Mouse (Mus musculus) WW6 (cell line): ENCODE data around the gene Atp6ap1.
A peak's percentile ranks its signal among the peaks of the same experiment; 100 is the strongest.

Experiments
- DNase-seq: peaks from one replicate; pipeline ENCODE4 v3.0.0-alpha.2; 2013; ENCODE audit warnings: low read depth, low spot score

The Atp6ap1 gene

DNA sequence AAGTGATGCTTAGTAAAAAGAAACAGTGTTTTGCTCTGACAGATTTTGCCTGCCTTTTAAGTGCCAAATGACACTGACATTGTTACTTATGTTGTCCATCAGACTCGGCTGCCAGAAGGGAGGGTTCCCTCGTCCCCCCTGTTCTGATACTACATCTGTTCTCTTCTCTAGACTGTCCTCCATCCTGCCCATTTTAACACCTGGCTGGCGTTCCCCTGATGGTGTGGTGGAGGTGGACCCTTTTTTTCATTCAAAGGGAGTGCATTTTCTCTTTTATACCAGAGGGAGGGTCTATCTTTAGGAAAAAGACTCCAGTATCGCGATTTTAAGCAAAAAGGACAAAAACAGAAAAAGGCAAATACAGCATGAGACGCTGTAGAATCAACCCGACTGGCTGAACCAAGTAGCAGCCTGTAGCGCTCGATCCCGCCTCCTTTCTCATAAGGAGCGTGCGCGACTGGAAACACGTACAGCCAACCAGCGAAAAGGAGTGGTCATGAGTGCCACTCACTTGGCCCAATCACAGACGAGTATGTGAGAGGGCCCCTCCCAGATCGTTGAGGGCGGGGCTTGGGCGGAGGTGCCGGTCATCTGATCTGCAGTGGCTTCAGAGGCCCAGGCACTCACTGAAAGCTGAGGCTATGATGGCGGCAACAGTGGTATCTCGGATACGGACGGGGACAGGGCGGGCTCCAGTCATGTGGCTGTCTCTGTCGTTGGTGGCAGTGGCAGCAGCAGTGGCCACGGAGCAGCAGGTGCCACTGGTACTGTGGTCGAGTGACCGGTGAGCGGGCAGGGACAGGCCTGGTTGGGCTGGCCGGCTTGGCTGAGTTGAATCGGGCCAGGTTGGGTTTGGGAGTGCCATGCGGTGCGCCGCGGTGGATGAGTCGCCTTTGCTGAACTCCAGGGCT is at the start of gene Atp6ap1:
Gene Atp6ap1 (plus strand): TSS at position 560 of the 911 bp plus-strand sequence.
- peak; percentile 70 for DNase-seq

DNA sequence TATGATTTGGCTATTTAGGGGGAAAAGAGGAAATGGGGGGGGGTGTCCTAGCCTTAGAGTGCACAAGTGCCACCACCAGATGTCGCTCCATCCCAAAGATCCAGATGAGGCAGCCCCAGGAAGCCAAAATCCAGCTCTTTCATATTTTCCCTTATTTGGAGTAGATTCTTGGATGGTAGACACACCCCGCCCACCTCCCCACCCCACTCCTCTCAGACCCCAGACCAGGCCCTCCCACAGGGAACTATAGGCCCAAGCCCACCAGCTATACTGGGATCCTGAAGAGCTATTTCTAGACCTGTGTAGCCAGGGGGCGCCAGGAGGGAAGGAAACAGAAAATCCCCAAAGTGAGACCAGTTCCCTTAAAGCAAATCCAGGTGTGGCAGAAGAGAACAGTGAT is 48.2 kb upstream of the Atp6ap1 start:
- no peak for DNase-seq

DNA sequence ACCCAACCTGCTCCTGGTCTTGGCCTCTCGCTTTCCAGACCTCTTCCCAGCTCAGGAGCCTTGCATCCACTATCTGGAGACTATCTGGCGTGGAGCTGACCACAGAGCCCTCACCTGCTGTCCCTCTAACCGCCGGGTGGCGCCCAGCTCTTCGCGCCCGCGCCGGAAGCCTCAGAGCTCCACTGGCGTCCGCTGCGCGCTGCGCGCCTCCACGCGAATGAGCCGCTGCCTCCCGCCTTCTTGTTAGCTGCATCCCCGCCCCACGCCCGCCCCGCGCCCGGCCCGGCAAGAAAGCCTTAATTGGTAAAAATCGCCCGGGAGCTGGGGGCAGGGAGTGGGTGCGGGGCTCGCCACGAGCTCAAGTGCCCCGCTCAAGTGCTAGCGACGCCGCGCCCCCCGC is 47.3 kb upstream of the Atp6ap1 start, which contains the start of gene Flna:
Gene Flna (minus strand): TSS at position 206 of the 400 bp plus-strand sequence.
- no peak for DNase-seq

DNA sequence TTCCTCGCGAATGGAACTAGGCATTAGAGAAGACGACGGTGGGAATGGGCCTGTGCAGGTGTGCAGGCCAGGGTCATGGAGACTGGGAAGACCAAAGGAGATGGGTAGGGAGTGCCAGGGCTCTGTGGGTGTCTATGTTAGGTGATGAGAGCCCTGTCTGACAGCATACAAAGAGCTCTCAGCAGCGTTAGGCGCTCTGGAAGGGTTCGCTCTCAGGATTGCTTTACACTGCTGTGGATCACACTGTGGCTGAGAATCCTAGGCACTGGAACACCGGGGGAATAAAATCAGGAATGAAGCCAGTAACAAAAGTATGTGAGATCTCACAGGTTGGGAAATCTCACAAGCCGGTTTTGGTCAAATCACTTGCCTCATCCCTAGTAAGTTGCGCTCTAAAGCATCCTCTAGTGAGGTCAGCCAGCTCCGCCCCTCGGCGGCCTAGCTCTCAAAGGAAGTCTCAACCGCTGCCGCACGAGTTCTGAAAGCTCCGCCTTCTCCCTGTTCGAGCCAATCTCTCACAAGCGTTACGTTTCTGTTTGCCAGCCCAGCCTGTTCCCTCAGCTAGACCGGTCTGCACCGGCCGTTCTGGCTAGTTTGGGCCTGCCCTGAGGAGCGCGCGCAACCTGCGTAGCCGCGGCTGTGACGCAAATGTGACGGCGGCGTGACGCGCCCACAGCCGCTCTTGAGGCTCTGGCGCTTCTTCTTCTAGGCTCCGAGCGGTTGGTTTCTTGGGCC is 42.6 kb upstream of the Atp6ap1 start, which contains the start of gene Emd:
Gene Emd (plus strand): TSS at position 535 of the 735 bp plus-strand sequence.
- no peak for DNase-seq

DNA sequence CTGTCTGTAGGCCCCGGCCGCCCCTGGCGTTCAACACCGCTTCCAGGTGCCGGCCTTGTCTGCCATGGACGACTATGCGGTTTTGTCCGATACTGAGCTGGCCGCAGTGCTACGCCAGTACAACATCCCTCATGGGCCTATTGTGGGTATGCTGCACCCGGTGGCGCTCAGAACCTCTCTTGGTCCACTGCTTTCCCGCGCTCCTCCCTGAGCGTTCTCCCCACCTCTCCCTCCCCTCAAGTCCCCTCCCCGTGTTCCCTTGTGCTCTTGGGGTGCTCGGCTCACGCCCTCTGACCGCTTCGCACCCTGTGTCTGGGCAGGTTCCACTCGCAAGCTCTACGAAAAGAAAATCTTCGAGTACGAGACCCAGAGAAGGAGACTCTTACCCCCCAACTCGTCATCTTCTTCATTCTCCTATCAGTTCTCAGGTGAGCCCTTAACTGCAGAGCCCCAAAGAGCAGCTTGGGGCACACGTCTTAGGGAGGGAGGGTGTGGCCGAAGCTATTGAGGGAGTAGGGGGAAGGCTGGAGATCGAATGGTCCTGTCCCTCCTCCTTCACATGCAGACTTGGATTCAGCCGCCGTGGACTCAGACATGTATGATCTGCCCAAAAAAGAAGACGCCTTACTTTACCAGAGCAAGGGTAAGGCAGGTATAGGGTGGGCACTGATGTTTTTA is 41.9 kb upstream of the Atp6ap1 start:
- DNase-seq, result no peak

DNA sequence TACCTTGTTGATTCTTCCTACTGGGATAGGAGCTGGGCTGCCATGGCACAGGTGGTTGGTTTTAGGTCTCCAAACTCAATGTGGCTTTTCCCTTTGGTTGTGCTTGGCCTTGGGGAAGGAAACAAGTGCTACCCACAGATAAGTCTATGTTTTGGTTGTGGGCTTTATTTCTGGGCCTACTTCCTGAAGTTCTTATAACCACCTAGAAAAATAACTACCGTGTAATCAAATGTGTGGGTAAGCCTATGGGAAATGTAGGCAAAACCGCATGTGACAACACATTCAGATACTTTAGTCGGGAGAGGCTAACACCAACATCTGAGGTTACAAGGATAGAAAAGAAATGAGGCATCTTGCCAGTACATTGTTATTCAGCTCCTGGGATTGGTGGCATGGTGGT is 39.2 kb upstream of the Atp6ap1 start:
- no peak for DNase-seq

DNA sequence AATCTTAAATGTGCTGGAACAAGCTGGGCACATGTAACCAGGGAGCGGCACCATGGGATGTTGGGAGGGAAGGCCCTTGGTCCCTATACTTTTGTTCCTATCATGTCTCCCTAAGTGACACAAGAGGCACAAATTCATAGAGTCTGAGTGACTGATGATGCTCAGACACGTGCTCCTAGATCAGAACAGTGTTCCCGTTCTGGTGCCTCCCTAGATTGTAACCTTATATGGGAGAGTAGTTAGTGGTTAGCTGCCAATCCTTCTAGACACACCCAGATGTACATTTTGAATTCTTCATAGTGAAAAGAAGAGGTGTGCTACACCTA is 27.2 kb upstream of the Atp6ap1 start:
- no peak for DNase-seq

DNA sequence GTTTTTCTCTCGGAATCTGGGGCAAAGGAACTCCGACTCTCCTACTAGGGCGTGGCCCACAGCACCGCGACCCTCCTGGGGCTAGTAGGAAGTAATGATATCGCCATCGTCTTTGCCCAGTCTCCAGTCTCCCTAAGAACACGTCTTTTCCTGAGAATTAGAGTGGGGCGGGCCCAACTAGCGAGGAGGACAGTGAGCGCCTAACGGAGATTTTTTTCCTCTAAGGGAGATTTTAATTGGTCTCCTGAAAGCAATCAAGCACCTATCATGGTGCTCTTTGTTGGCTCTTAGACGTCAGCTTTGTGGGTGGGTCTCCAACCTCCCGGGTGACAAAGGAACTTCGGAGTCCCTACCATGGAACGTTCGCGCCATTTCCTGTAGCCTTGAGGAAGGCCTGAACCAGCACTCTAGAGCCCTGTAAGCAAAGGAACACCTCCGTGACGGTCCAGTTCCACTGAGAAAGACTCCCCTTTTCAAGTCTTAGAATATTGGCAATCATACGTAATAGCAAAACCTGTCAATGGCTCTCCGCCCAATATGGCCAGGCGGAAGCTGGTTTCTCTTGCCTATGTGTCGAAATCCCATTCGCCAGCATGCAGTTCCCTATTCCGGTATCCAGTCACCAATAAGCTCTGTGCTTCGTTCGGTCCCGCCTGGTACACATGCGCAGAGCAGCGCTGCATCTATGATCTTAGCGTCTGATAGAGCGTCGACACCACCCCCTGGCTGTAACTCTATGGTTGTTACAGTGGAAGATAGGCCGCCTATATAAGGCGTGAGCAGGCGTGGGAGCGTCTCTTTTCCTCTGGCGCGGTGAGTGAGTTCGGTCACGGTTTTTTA is 26.6 kb upstream of the Atp6ap1 start, which contains the start of gene Rpl10:
Gene Rpl10 (plus strand): TSS at position 751 of the 840 bp plus-strand sequence.
- DNase-seq, result no peak

DNA sequence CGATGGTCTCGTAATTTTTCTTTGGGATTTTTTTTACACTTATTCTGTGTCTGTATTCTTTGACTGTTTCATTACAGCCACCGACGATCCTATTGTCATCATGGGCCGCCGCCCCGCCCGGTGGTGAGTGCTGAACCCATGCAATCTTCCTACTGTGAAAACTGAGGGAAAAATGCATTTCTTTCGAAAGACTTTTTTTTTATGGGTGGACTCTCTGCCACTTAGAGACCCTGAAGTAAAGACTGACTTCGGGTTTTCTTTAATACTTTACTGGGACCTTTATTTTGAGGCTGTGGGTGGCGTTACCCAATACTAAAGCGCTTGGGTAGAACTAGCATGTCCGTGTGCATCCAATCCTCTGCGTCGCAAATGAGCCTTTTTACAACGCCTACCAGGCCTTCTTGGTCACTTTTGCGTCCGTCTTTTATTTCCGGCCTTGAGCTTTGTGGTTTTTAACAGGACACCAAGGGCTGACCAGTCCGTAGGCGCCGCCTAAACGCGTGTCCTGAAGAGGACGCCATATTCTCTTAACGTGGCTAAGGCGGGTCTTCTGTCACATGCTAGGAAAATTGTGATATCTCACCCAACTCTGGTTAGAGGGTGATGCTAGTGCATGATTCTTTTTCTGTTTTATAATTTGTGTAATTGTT is 25.9 kb upstream of the Atp6ap1 start:
- DNase-seq, result no peak

DNA sequence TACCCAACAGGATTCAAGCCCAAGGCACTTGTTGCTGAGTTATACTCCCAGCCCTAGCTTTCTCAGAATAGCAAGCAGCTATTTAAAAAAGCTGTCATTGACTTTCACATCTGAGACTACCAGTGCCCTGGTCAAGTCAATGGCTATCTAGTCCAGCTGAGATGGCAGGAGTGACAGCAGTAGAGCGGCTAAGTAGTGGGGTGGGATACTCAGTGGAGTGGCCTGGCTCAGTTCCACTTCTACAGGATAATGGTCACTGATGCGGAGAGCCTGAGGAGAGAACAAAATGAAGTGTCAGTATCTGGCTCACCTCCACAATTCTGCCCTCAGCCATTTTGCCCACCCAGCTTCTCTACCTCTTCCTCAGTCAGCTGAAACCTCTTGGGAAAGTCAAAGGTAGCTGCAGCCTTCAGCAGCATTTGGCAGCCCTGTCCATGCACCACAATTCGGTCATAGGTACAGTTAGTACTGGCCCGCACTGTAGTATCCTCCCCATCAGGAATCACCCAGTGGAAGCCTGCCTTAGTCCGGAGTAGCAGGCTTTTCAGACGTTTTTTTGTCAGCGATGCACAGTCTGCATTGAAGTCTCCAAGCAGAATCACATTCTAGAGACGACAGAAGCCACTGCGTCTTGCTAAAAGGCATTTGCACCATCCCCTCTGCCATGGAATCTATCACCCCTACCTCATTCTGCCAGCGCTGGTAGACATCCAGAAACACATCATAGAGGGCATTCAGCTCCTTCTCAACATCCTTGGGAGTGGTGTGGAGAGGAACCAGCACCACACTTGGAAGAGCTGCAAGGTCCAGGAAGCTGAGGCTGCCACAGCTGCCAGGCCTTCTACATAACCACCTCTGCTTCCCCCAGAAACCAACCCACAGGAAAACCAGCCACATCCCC is 23.2 kb upstream of the Atp6ap1 start:
- DNase-seq, result no peak

DNA sequence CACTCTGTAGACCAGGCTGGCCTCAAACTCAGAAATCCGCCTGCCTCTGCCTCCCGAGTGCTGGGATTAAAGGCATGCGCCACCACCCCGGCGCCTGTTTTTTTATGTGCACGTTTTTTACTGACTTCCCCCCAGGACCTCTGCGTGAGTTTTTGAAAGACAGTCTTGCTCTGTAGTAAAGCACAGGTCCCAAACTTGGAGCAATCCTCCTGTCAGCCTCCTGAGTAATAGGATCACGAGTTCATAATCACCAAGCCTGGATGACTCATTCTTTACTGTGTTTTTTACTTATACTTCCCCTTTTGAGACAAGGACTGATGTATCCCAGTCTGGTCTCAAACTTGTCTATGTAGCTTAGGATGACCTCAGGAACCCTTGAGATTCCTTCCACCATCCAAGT is 19.0 kb upstream of the Atp6ap1 start:
- DNase-seq, result no peak

DNA sequence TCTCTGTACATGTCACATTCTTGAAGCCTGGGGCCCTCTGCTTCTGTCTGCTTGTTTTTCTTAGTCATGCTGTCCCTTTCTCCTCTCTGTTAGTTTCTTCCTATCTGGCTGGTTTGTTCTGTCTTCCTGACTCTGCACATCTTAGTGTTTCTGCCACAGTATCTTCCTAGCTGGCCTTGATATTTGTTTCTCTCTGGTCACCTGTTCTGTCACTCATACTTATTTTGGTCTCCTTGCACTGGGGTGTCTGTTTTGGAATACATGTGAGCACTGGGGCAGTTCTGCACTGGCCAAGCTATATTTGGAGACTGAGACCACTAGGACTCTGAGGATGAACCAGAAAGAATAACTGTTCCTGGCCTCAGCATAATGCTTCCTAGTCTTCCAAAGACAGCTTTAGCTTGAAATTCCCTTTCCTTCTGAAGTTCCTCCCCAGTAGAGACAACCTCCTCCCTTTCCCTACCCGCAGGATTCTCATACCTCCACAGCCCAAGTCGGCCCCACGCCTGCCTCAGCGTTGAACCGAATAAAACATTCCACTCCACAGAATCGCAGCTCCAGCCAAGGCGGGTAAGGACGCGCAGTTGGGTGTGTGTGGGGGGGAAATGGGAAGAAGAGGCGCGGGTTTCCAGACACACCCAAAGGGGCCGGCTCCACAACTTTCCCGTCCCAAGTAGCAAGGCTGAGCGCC is 15.7 kb upstream of the Atp6ap1 start:
- DNase-seq, result no peak

DNA sequence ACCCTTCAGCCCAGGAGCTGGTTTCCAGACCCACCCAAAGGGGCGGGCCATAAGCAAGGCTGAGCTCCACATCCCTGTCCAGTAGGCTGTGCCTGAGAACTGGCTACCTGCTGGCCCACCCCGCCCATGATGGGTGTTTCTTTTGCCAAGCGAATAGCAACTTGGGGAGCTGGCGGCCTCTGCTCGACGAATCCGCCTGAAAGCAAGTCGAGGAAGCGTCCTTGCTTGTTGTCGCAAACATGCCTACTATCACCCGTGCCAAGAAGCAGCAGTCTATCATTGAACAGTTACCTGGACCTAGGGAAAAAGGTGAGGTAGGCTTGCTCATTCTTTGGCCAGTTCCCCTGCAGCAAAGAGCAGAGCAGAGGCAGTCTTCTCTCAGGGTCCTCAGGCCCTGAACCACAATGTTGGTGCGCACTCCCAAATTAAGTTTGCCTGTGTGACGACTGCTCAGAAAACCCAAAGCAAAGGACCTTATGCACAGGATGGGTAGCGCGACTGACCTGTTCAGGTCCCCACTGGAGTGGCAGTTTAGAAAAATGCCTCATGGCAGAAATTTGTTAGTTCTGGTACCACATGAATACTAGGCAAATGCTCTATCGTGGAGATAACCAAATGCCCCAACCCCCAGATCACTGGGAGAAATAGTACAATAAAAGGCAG is 15.0 kb upstream of the Atp6ap1 start, which contains the start of the genes Taz and Dnase1l1:
Gene Taz (plus strand): TSS at position 181 of the 663 bp plus-strand sequence.
Gene Dnase1l1 (minus strand): TSS at position 606 of the 663 bp plus-strand sequence.
- no peak for DNase-seq

DNA sequence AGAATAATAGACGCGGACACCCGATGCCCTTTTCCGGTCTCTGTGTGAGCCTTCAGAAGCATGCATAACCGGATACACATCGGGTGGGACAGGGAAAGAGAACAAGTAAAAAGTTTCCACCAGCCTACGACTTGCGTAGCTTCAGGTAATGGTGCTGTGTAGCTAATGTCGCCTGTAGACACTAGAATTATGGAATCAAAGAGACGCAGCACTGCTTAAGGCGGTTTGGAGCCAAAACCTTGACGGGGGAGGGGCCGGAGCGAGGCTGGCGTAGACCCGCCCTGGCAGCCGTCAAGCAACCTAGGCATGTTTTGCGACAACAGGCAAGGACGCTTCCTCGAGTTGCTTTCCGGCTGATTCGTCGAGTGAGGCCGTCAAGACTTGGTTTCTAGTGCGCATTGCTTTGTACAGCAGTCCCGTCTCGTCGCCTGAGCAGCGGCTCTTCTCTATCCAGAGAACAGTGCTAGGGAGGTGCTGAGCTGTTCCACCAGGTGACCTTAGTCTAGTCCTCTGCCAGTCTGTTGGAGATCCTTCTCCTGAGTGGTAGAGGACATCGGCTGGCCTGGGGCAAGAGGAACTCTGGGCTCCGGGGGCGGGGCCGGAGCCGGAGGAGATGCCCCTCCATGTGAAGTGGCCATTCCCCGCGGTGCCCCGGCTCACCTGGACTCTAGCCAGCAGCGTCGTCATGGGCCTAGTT is 14.4 kb upstream of the Atp6ap1 start:
- DNase-seq, result no peak

DNA sequence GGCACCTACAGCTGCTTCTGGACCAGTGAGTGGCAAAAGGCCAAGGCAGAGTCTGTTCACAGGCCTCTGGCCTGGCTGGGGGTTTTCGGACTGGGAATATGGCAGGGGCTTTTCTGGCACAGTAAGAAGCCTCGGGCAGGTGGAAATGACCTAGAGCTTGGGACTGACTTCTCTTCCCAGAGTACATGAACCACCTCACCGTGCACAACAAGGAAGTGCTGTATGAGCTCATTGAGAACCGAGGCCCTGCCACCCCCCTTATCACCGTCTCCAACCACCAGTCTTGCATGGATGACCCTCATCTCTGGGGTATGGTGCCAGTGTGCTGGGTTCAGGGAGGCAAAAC is 13.8 kb upstream of the Atp6ap1 start:
- no peak for DNase-seq

DNA sequence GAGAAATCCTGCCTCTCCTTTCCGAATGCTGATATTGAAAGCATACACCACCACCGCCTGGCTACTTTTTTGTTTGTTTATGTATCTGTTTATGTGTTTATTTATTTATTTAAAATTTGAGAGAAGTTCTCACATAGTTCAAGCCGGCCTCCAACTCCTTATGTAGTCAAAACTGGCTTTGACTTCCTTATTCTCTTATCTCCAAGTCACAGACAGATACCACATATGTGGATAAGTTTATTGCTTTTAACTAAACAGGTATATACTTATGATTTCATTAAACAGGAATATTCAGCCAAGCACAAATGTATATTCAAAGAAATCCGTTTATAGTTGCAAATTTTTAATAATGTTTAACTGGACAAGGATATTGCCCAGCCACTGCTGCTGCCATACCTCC is 3.5 kb upstream of the Atp6ap1 start:
- DNase-seq, result no peak

DNA sequence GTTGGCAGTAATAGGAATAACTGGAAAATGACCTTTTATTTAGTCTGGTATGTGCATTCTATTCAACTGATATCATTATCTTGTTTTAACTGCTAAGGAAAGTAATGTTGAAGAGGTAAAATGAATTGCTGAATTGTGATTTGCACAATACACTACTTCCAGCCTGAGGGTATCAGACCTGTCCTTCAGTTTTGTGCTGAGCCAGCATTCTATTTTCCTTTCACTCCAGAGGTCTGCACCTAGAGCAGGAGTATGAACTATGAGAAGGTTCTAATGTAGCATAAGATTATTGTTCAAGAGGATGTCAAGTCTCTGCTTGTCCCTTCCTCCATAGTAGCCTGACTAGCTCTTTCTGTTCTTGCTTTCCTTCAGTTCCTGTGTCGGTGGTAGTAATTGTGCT is 1.5 kb downstream of the Atp6ap1 start:
- no peak for DNase-seq

DNA sequence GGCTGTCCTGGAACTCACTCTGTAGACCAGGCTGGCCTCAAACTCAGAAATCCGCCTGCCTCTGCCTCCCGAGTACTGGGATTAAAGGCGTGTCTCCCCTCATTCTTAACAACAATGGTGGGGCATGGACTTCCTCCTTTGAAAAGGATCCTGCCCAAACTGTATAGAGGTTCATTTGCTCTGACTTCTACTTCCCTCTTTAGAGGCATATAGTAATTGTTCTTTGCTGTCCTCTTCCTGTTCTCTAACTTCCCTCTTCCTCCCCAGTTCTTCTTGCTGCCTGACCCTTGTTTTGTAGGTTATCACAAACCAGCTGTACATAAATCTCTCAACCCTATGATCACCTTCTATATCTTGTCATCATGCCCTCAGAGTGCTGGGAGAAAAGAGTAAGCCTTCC is 2.8 kb downstream of the Atp6ap1 start:
- DNase-seq, result no peak
